Mouse (Mus musculus) heart, embryonic 13.5 days (tissue): ENCODE results near the gene Gdf10. TPM values are rescaled to one million over a fixed set of nuclear protein-coding genes. Genes with fewer than 3 reads are reported as not detected.

Experiments used
- ATAC-seq: fragments of 200-750 bp; cut with Nextera tagmentation; 2 replicates; pipeline ENCODE4 v1.8.0; 2017; ENCODE audit warnings: moderate TSS enrichment; ENCODE audit not compliant: insufficient number of reproducible peaks, low FRiP score, low TSS enrichment; ENCODE audit errors: extremely low read depth
- H3K27ac ChIP-seq: fragments of 300-500 bp; sonication (generic); replicated peaks from 2 replicates; pipeline ENCODE4 v1.5.1; 2015; ENCODE audit warnings: moderate library complexity, mild to moderate bottlenecking, inconsistent platforms
- H3K27me3 ChIP-seq: fragments of 300-500 bp; sonication (generic); replicated peaks from 2 replicates; pipeline ENCODE4 v1.6.1; 2015; ENCODE audit warnings: mild to moderate bottlenecking, inconsistent platforms
- H3K36me3 ChIP-seq: fragments of 300-500 bp; sonication (generic); 2 replicates; pipeline ENCODE4 v1.6.1; 2015; ENCODE audit warnings: mild to moderate bottlenecking, inconsistent platforms
- H3K4me1 ChIP-seq: fragments of 300-500 bp; sonication (generic); 2 replicates; pipeline ENCODE4 v1.6.1; 2015; ENCODE audit warnings: inconsistent platforms
- H3K4me2 ChIP-seq: fragments of 300-500 bp; sonication (generic); 2 replicates; pipeline ENCODE4 v1.6.1; 2015; ENCODE audit warnings: inconsistent platforms, mild to moderate bottlenecking, moderate library complexity
- H3K4me3 ChIP-seq: fragments of 300-500 bp; sonication (generic); 2 replicates; pipeline ENCODE4 v1.5.1; 2015; ENCODE audit warnings: moderate library complexity, mild to moderate bottlenecking, inconsistent platforms
- H3K9ac ChIP-seq: fragments of 300-500 bp; sonication (generic); 2 replicates; pipeline ENCODE4 v1.6.1; 2015; ENCODE audit warnings: inconsistent platforms, mild to moderate bottlenecking, moderate library complexity
- H3K9me3 ChIP-seq: fragments of 300-500 bp; sonication (generic); 2 replicates; pipeline ENCODE4 v1.6.1; 2016; ENCODE audit warnings: inconsistent platforms
- WGBS: fragments of 180-500 bp; shearing (Covaris S2); methylation state at CpG from one replicate; pipeline ENCODE4 v1.1.7; 2015; ENCODE audit warnings: mixed read lengths; 5-methylcytosine and 5-hydroxymethylcytosine counted together
- polyA plus RNA-seq: library from polyadenylated mRNA; unstranded; fragments of >200 nt; fragmentation: Nextera tagmentation; extraction: Ambion mirVana; gene quantifications from 2 replicates; pipeline ENCODE4 v1.2.1, GENCODE M21; 2015

Gene Gdf10
- 2.7 and 5.0 TPM in 2 replicates for polyA plus RNA-seq

DNA sequence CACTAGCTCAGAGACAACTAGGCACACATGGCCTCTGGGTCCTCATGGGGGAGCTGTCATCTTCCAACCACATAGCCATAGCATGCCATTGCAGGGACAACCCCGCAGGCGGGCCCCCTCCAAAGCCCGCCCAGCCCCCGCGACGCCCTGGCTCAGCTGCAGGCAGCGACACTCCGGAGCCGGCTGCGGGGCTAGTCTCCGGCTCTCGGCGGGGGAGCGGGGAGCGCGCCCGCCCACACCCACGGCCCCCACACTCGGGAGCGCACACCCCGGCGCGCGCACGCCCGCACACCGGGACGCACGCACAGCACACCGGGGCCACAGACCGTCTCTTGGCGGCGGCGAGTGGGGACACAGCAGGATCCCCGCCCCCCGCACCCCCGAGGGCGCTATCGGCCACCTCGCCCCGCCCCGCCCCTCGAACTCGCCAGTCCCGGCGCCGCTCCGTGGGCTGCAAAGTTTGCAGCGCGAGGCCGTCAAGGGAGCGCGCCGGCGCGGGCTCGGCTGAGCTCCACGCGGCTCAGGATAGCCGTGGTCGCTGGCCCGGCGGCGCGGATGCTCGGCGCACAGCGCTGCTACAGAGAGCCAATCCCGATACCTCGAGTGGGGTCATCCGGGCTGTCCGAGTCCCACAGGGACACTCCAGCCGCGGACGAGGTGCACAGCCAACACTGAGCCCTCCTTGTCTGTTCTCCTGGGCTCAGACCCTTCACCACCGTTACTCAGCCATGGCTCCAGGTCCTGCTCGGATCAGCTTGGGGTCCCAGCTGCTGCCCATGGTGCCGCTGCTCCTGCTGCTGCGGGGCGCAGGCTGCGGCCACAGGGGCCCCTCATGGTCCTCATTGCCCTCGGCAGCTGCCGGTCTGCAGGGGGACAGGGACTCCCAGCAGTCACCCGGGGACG, at the start of gene Gdf10:
Gene Gdf10 (plus strand): TSS at position 420 of the 903 bp plus-strand sequence.
- WGBS: under 1% methylated on average over 80 of the region's 85 CpGs
- Histone ChIP-seq H3K4me3 (peak within 1 kb of the TSS; percentile 66), H3K4me2 (peak within 1 kb of the TSS; percentile 97), H3K27me3 (peaks cover 99% of the 10 kb centered on the region), H3K4me1 (peaks cover 15% of the 10 kb centered on the region), H3K9ac (peak within 1 kb of the TSS; percentile 74), H3K9me3 (no peaks in the 10 kb centered on the region), H3K27ac (no peak within 1 kb of the TSS), H3K36me3 (no peaks in the 10 kb centered on the region)
- no peak; the same call in 1 of the 2 replicates for ATAC-seq

DNA sequence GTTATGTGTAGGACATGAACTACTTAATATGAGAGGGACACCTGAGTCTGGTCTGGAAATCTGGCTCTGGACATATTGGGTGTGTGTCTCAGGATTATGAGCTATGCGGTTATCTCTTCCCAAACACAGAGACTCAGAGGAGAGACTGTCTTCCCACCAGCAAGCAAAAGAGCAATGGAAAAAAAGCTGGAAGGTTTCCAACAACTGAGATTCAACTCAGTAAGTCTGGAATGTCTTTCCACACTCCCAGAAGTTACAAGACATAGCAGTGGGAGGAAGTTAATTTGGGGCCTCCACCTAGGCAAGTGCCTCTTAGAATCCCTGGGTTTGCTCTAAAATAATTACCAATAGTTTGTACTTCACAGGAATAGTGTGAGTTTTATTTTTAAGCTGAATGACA, 44.6 kb upstream of the Gdf10 start:
- no peak overlapping the region for H3K27ac ChIP-seq
- no peak overlapping the region for H3K4me3 ChIP-seq
- 23% methylated on average over 1 of the region's 1 CpGs for WGBS
- no peaks in the 10 kb centered on the region for H3K9me3 ChIP-seq
- H3K27me3 ChIP-seq: peaks cover 23% of the 10 kb centered on the region
- H3K4me2 ChIP-seq: no peak overlapping the region
- no peak for ATAC-seq
- H3K4me1 ChIP-seq: peaks cover 13% of the 10 kb centered on the region
- H3K9ac ChIP-seq: no peak overlapping the region
- no peaks in the 10 kb centered on the region for H3K36me3 ChIP-seq

DNA sequence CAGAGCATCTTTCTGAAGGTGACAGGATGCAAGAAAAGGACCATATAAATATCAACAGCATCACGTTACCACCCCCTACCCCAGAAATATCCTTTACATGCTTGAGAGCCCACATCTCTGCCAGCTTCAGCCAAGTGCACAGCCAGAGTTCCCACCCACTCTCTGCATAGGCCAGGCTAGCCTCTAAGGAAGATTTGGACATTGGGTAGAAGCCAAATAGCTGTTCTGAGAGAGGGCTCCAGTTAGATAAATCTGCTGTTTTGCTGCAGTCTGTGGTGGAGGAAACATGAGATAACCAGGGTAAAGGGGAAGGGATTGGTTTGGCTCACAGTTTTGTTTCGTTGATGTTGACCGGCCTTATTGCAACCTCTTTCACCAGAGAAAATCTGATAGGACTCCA, 43.2 kb upstream of the Gdf10 start:
- Histone ChIP-seq H3K27ac (no peak overlapping the region), H3K4me3 (no peak overlapping the region), H3K9ac (no peak overlapping the region), H3K27me3 (peaks cover 23% of the 10 kb centered on the region), H3K4me2 (no peak overlapping the region), H3K9me3 (no peaks in the 10 kb centered on the region), H3K4me1 (peaks cover 13% of the 10 kb centered on the region), H3K36me3 (no peaks in the 10 kb centered on the region)
- WGBS: 57% methylated on average over 3 of the region's 3 CpGs
- no peak for ATAC-seq

DNA sequence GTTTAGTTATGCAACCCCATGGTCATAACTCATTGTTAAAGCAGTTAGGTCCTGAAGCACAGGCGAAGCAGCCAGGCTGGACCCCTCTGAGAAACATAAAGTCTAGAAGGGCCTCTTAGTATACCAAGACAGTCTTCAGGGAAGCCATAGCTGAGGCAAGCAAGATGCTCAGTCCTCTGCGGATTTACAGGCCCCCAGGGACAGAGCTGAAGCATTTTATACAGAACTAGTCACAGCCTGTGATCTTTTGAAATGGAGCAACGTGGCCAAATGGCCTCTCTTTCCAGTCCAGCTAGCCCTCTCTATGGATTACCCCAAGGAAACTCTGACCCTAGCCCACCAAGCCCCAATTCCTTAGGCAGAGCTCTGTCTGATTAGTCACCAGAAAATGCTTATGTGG, 41.9 kb upstream of the Gdf10 start:
- H3K9me3 ChIP-seq: no peaks in the 10 kb centered on the region
- no peak overlapping the region for H3K4me2 ChIP-seq
- H3K27ac ChIP-seq: no peak overlapping the region
- H3K27me3 ChIP-seq: peaks cover 27% of the 10 kb centered on the region
- 75% methylated on average over 3 of the region's 3 CpGs for WGBS
- no peak for ATAC-seq
- no peaks in the 10 kb centered on the region for H3K36me3 ChIP-seq
- peaks cover 13% of the 10 kb centered on the region for H3K4me1 ChIP-seq
- no peak overlapping the region for H3K9ac ChIP-seq
- no peak overlapping the region for H3K4me3 ChIP-seq

DNA sequence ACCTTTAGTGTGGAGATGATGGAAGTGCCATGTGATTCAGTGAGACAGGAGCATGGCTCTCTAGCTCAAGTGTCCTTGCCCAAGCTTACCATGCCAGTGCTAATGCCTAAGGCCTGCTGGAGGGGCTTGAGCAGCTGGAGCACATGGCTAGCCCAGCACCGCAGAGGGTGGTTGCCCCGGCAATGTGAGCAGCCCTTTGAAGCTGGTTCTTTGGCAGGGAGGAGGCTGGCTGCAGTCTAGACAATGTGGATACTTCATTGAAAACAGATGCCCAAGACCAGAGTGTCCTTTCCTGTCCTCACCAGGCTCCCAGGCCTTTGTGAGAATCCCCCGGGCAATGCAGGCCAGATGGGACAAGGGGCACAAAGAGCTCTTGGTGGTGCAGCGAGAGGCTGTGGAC, 40.3 kb upstream of the Gdf10 start:
- ATAC-seq: no peak
- WGBS: 76% methylated on average over 4 of the region's 4 CpGs

DNA sequence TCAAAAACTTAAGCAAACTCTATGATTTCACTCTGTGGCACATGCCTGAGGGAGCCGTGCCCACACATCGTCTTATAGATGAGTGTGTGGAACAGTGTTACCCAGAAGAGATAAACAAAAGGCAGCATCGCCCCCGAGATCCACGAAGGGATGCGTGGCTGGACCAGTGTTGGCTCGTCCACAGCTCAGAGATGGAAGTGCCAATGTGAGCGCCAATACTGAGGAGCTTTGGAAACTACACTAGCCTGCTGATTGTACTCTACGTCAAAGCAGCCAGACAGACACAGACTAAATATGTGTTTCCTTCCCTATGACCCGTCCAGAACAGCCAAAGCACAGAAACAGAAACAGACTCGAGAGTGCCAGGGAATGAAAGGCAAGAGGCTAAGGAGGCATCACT, 37.9 kb upstream of the Gdf10 start:
- no peak overlapping the region for H3K4me2 ChIP-seq
- no peak overlapping the region for H3K4me3 ChIP-seq
- no peak for ATAC-seq
- H3K9ac ChIP-seq: no peak overlapping the region
- no peaks in the 10 kb centered on the region for H3K36me3 ChIP-seq
- no peak overlapping the region for H3K27ac ChIP-seq
- no peaks in the 10 kb centered on the region for H3K9me3 ChIP-seq
- peaks cover 16% of the 10 kb centered on the region for H3K4me1 ChIP-seq
- WGBS: 68% methylated on average over 11 of the region's 11 CpGs
- peaks cover 32% of the 10 kb centered on the region for H3K27me3 ChIP-seq

More for the DNA sequence above, 40.3 kb upstream of the Gdf10 start:
- peaks cover 32% of the 10 kb centered on the region for H3K27me3 ChIP-seq
- H3K9me3 ChIP-seq: no peaks in the 10 kb centered on the region
- H3K9ac ChIP-seq: no peak overlapping the region
- H3K36me3 ChIP-seq: no peaks in the 10 kb centered on the region
- H3K4me1 ChIP-seq: peaks cover 19% of the 10 kb centered on the region
- no peak overlapping the region for H3K4me2 ChIP-seq
- no peak overlapping the region for H3K27ac ChIP-seq
- H3K4me3 ChIP-seq: no peak overlapping the region

DNA sequence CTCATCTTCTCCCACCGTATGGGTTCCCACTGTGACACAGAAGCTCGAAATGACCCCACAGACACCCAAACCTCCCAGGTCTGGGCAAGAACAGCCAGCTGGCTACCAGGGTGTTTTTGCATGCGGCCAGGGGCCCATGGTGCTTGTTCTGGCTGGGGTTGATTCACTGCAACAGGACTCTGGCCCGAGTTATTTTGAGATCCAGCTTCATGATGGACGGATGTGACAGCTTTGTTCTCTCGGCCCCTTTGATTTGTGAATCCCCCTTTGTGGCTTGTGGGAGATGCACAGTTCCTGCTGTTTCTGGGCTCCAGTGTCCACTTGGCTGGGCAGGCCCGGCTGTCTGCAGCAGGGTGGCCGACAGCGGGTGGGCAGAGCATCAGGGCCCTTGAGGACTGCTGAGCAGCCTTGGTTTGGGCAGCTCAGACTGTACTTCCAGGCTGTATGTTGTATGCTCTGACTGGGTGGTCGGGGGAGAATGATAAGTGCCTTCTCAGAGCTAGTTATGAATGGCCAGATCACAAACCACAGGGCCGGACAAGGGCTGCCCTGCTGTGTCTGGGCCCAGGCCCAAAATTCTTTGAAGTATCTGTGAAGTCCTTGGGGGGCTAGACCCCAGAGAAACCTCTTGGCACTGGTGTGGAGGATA, 34.9 kb upstream of the Gdf10 start:
- Histone ChIP-seq H3K27ac (no peak overlapping the region), H3K27me3 (peaks cover 12% of the 10 kb centered on the region), H3K36me3 (no peaks in the 10 kb centered on the region), H3K9ac (no peak overlapping the region), H3K9me3 (no peaks in the 10 kb centered on the region), H3K4me3 (no peak overlapping the region), H3K4me2 (no peak overlapping the region), H3K4me1 (peaks cover 16% of the 10 kb centered on the region)
- WGBS: 65% methylated on average over 11 of the region's 11 CpGs
- no peak for ATAC-seq

DNA sequence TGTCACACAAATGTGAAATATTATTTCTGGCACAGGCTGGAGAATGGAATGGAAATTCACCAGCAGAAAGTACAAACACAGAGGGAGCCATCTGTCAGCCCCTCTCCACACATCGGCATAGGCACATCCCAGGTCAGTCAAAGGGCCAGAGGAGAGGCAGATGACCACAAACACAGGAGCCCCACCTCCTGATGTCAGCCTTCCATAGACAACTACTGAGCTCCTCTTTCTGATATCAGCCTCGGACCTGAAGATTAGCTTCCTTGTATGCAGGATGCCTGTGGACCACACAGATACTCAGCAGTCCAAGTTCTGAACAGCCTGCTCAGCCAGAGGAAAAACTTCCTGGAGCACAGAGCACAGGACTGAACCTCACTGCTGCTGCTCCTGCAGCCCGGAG, 33.4 kb upstream of the Gdf10 start:
- peaks cover 16% of the 10 kb centered on the region for H3K4me1 ChIP-seq
- no peak overlapping the region for H3K27ac ChIP-seq
- peaks cover 20% of the 10 kb centered on the region for H3K27me3 ChIP-seq
- whole genome bisulfite sequencing: 42% methylated on average over 3 of the region's 3 CpGs
- ATAC-seq: no peak
- no peak overlapping the region for H3K4me3 ChIP-seq
- no peaks in the 10 kb centered on the region for H3K36me3 ChIP-seq
- no peak overlapping the region for H3K4me2 ChIP-seq
- no peaks in the 10 kb centered on the region for H3K9me3 ChIP-seq
- no peak overlapping the region for H3K9ac ChIP-seq

DNA sequence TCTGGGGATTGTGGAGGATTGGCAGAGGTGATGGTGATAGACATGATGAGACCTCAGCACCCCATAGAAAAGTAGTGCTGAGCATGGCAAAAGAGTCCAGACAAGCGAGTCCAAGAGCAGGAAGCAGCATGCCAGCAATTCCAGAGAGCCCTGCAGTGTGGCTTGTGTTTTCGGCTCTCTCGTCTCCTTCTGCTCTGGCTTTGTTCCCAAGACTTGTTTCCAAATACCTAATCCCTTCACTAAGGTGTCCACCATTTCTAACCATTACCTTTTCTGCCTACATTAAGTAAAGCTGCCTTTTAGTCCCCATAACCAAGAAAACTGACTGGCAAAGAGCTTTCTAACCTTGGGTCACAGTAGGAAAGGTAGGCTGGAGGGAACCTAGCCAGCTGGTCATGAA, 31.9 kb upstream of the Gdf10 start:
- H3K27me3 ChIP-seq: peaks cover 12% of the 10 kb centered on the region

DNA sequence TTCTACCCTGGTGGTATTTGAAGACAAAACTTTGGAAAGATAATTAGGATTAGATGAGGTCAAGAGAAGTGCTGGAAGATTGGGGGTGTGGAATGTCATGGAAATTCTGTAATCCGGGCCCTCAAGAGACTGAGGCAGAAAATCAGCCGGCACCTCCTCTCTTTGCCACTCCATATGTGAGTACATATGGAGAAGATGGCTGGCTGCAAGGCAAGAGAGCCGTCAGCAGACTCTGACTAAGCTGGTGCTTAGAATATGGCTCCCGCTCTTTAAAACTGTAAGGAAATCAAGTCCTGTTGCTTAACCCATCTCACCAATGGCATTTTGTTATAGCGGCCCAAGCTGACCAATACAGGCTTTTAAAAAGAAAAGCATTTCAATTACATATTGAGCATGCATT, 27.6 kb upstream of the Gdf10 start:
- peaks cover 13% of the 10 kb centered on the region for H3K4me1 ChIP-seq
- WGBS: 74% methylated on average over 5 of the region's 5 CpGs
- no peak overlapping the region for H3K4me2 ChIP-seq
- H3K9me3 ChIP-seq: no peaks in the 10 kb centered on the region
- no peaks in the 10 kb centered on the region for H3K36me3 ChIP-seq
- no peak overlapping the region for H3K27ac ChIP-seq
- H3K27me3 ChIP-seq: peaks cover 26% of the 10 kb centered on the region
- no peak overlapping the region for H3K9ac ChIP-seq
- no peak for ATAC-seq
- H3K4me3 ChIP-seq: no peak overlapping the region

More for the DNA sequence above, 31.9 kb upstream of the Gdf10 start:
- Histone ChIP-seq H3K4me3 (no peak overlapping the region), H3K9ac (no peak overlapping the region), H3K4me1 (peaks cover 19% of the 10 kb centered on the region), H3K27ac (no peak overlapping the region), H3K9me3 (no peaks in the 10 kb centered on the region), H3K36me3 (no peaks in the 10 kb centered on the region), H3K4me2 (no peak overlapping the region)
- WGBS: 89% methylated on average over 3 of the region's 3 CpGs
- ATAC-seq: no peak

DNA sequence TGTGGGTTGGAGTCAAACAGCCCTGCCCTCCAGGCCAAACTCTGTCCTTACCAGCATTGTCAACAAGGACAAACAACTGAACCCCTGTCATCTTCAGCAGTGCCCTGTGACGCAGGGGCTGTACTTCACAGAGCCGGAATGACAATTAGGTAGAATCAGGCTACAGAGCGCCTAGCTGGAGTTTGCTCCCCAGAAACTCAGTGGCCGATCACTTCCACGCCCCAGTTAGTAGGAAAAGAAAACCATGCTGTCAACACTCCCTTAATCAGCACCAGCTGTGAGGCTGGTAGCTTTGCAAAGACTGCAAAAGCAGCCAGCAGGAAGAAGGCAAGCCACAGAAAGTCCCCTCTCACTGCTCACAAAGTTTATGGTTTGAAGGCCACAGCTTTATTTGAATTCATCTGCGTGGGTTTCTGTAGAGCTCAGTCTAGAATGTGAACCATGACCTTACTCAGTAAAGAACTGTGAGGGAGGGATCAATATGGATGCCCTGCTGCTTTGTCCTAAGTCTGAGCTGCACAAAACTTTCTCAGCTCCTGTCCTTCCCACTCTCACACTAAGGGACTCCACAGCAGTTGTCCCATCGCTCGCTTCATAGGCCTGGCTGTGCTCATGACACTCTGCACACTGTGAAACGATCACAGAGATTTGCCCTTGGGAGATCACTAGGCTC, 26.6 kb upstream of the Gdf10 start:
- Histone ChIP-seq H3K4me1 (peaks cover 13% of the 10 kb centered on the region), H3K9me3 (no peaks in the 10 kb centered on the region), H3K4me3 (no peak overlapping the region), H3K27ac (peak overlapping the region; percentile 30; the same call in 1 of the 2 replicates), H3K27me3 (peaks cover 26% of the 10 kb centered on the region), H3K4me2 (peak overlapping the region; percentile 27; the same call in 1 of the 2 replicates), H3K9ac (no peak overlapping the region), H3K36me3 (no peaks in the 10 kb centered on the region)
- no peak for ATAC-seq
- 22% methylated on average over 9 of the region's 9 CpGs for WGBS
